Mouse (Mus musculus) olfactory bulb, adult 2 months (tissue): ENCODE data around the gene Mpzl3.

Experiments
- CTCF ChIP-seq: fragments of 200-500 bp; IDR thresholded peaks from 2 replicates; pipeline ENCODE4 v1.5.1; 2012; ENCODE audit warnings: low read depth, mild to moderate bottlenecking, low read length, moderate library complexity; ENCODE audit not compliant: insufficient read depth
- POLR2A ChIP-seq: fragments of 200-500 bp; IDR thresholded peaks from 2 replicates; pipeline ENCODE4 v1.6.1; 2012; ENCODE audit warnings: mild to moderate bottlenecking, low read depth, low read length, moderate library complexity; ENCODE audit not compliant: insufficient read depth

GRCm38 (mm10) chr9:45079011-45079410 is 24.0 kb downstream of the Mpzl3 start, which contains the start of gene Jaml:
- no peak for TF ChIP-seq CTCF
- TF ChIP-seq POLR2A = no peak
